Mouse (Mus musculus) limb, embryonic 10.5 days (tissue): ENCODE data around the gene Slc38a10. TPM values are rescaled to one million over a fixed set of nuclear protein-coding genes. Genes with fewer than 3 reads are reported as not detected.

Experiments
- microRNA-seq: library from miRNA; unstranded; fragments of <30 nt; microRNA quantifications from one replicate; pipeline ENCODE4, GENCODE M21; 2017
- polyA plus RNA-seq: library from polyadenylated mRNA; unstranded; fragments of >200 nt; fragmentation: Nextera tagmentation; extraction: Ambion mirVana; gene quantifications from 2 replicates; pipeline ENCODE4 v1.2.1, GENCODE M21; 2016

Gene Slc38a10
- polyA plus RNA-seq, 1 experiment from 2014 or later: 99.6 TPM

Small RNAs within 50 kb of the gene (microRNA-seq; reads per million reads assigned to microRNA genes)
- gene Gm25948: not detected

Other genes with a start within 250 kb of the Slc38a10 start
- 123 and 127 TPM in 2 replicates for gene Chmp6, start 237.9 kb downstream of the Slc38a10 start, polyA plus RNA-seq
- gene Baiap2, start 208.6 kb downstream of the Slc38a10 start, polyA plus RNA-seq: 13.3 and 13.8 TPM in 2 replicates
- 0.78 and 1.7 TPM in 2 replicates for gene Aatk, start 104.2 kb downstream of the Slc38a10 start, polyA plus RNA-seq
- 46.7 and 55.2 TPM in 2 replicates for gene Cep131, start 64.5 kb downstream of the Slc38a10 start, polyA plus RNA-seq
- 21.4 and 23.0 TPM in 2 replicates for gene Tepsin, start 52.6 kb downstream of the Slc38a10 start, polyA plus RNA-seq
- gene Ndufaf8, start 52.4 kb downstream of the Slc38a10 start, polyA plus RNA-seq: 78.5 and 83.8 TPM in 2 replicates
- gene Bahcc1, start 81.6 kb upstream of the Slc38a10 start, polyA plus RNA-seq: 19.9 and 20.3 TPM in 2 replicates
- gene Actg1, start 197.2 kb upstream of the Slc38a10 start, polyA plus RNA-seq: 3,099 and 3,197 TPM in 2 replicates
- gene Fscn2, start 210.2 kb upstream of the Slc38a10 start, polyA plus RNA-seq: 0.35 and 0.74 TPM in 2 replicates
- gene Faap100, start 227.4 kb upstream of the Slc38a10 start, polyA plus RNA-seq: 34.2 and 40.6 TPM in 2 replicates